8 mouse cellular contexts compared by ENCODE assay signal in the genomic region with DNA sequence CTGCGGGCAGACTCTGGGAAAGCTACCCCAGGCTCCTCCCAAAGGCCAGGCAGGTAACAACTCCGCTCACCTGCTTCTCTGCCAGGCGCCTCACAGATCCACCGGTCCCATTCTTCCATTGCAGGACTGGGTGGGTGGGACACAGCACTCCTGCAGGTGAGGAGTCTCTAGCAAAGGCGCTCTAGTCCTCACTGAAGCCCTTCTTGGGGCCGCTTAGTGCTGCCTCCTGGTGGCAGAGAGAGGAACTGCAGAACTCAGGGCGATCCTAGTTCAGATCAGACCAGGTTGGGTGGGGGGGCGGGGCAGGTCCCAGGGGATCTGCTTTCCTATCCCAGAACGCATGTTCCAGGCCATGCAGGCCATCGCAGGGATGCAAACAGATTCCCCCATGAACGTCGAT. TPM values are rescaled to one million over a fixed set of nuclear protein-coding genes. Genes with fewer than 3 reads are reported as not detected.
A peak's percentile ranks its signal among the peaks of the same experiment; 100 is the strongest.
DNase-seq lines count a peak whose midpoint lies in the region; ATAC-seq and TF ChIP-seq lines count a peak whose summit lies in the region.

No protein-coding gene starts in this region.

- H3K9ac ChIP-seq in intestine, embryonic 16.5 days (ENCODE audit: low read depth, low read length): no peak overlapping the region
- H3K9ac ChIP-seq in liver, embryonic 11.5 days (ENCODE audit: low read depth, low read length): no peak overlapping the region
- H3K9ac ChIP-seq in neural tube, embryonic 13.5 days: no peak overlapping the region

- 14% methylated on average over 12 of the region's 12 CpGs for WGBS in intestine, embryonic 16.5 days
- WGBS in liver, embryonic 11.5 days: 6% methylated on average over 12 of the region's 12 CpGs
- WGBS in neural tube, embryonic 13.5 days: 12% methylated on average over 12 of the region's 12 CpGs
- WGBS in thymus, adult 2 months: 30% methylated on average over 12 of the region's 12 CpGs

- H3K4me3 ChIP-seq in intestine, embryonic 16.5 days (ENCODE audit: low read length): no peak overlapping the region
- no peak overlapping the region for H3K4me3 ChIP-seq in liver, embryonic 11.5 days (ENCODE audit: low read depth, low read length)
- no peak overlapping the region for H3K4me3 ChIP-seq in neural tube, embryonic 13.5 days
- no peak overlapping the region for H3K4me3 ChIP-seq in thymus, adult 2 months (ENCODE audit: control insufficient read depth, insufficient read depth, low read length)

- no peak for TF ChIP-seq POLR2A in thymus, adult 2 months (IDR thresholded peaks at IDR 0.05; ENCODE audit: control insufficient read depth, extremely low read depth, insufficient read depth, low read length, poor library complexity)

- peak; percentile 41 for DNase-seq in ovary, postnatal 10 days (ENCODE audit: low spot score)
- DNase-seq in ovary, adult 18-20 months (ENCODE audit: low spot score): no peak
- peak; percentile 66 for DNase-seq in cerebellum, adult 11-12 months
- peak; percentile 31 to 45 for DNase-seq in frontal cortex, postnatal 36 days (ENCODE audit: low spot score in 2 of 2)
- peak; percentile 71 for DNase-seq in liver, embryonic 11.5 days (ENCODE audit: low spot score)
- peak; percentile 67 for DNase-seq in thymus, adult 2 months

- no peaks in the 10 kb centered on the region for H3K9me3 ChIP-seq in intestine, embryonic 16.5 days (ENCODE audit: control insufficient read depth, low read length)
- H3K9me3 ChIP-seq in liver, embryonic 11.5 days (ENCODE audit: control insufficient read depth, low read length): no peaks in the 10 kb centered on the region
- H3K9me3 ChIP-seq in neural tube, embryonic 13.5 days: no peaks in the 10 kb centered on the region

- no peaks in the 10 kb centered on the region for H3K36me3 ChIP-seq in intestine, embryonic 16.5 days (ENCODE audit: control insufficient read depth, insufficient read depth, low read length)
- no peaks in the 10 kb centered on the region for H3K36me3 ChIP-seq in liver, embryonic 11.5 days (ENCODE audit: control insufficient read depth, insufficient read depth, low read length)
- no peaks in the 10 kb centered on the region for H3K36me3 ChIP-seq in neural tube, embryonic 13.5 days
- H3K36me3 ChIP-seq in thymus, adult 2 months (ENCODE audit: control insufficient read depth, insufficient read depth, low read length): no peaks in the 10 kb centered on the region

- no peak overlapping the region for H3K27ac ChIP-seq in intestine, embryonic 16.5 days (ENCODE audit: low read length)
- no peak overlapping the region for H3K27ac ChIP-seq in liver, embryonic 11.5 days (ENCODE audit: low read depth, low read length)
- no peak overlapping the region for H3K27ac ChIP-seq in neural tube, embryonic 13.5 days (replicated peaks)
- H3K27ac ChIP-seq in thymus, adult 2 months (ENCODE audit: control insufficient read depth, insufficient read depth, low read length): no peak overlapping the region

- TF ChIP-seq CTCF in thymus, adult 2 months (IDR thresholded peaks at IDR 0.05; ENCODE audit: borderline replicate concordance, control insufficient read depth, extremely low read depth, insufficient read depth, low read length, poor library complexity): peak; percentile 75

- no peaks in the 10 kb centered on the region for H3K27me3 ChIP-seq in intestine, embryonic 16.5 days (replicated peaks; ENCODE audit: control insufficient read depth, insufficient read depth, low read length)
- H3K27me3 ChIP-seq in liver, embryonic 11.5 days (replicated peaks; ENCODE audit: control insufficient read depth, insufficient read depth, low read length): no peaks in the 10 kb centered on the region
- no peaks in the 10 kb centered on the region for H3K27me3 ChIP-seq in neural tube, embryonic 13.5 days
- H3K27me3 ChIP-seq in thymus, adult 2 months (ENCODE audit: control insufficient read depth, insufficient read depth, low read length): no peaks in the 10 kb centered on the region

- ATAC-seq in intestine, embryonic 16.5 days: peak; percentile 59
- 0 out of 2 replicates have a peak, but pooled peaks have one; percentile 23 for ATAC-seq in liver, embryonic 11.5 days (replicated peaks; ENCODE audit: low FRiP score)
- ATAC-seq in neural tube, embryonic 13.5 days (ENCODE audit: low read depth): peak; percentile 47; the same call in 1 of the 2 replicates

- H3K4me2 ChIP-seq in intestine, embryonic 16.5 days (ENCODE audit: low read depth, low read length): no peak overlapping the region
- no peak overlapping the region for H3K4me2 ChIP-seq in liver, embryonic 11.5 days
- H3K4me2 ChIP-seq in neural tube, embryonic 13.5 days: no peak overlapping the region

- H3K4me1 ChIP-seq in intestine, embryonic 16.5 days (ENCODE audit: control insufficient read depth, insufficient read depth, low read length): peaks cover 14% of the 10 kb centered on the region
- no peaks in the 10 kb centered on the region; the same call in 1 of the 2 replicates for H3K4me1 ChIP-seq in liver, embryonic 11.5 days (replicated peaks; ENCODE audit: control insufficient read depth, insufficient read depth, low read length)
- H3K4me1 ChIP-seq in neural tube, embryonic 13.5 days (replicated peaks): peaks cover 5% of the 10 kb centered on the region; the same call in 1 of the 2 replicates
- peaks cover 4% of the 10 kb centered on the region; the same call in 1 of the 2 replicates for H3K4me1 ChIP-seq in thymus, adult 2 months (replicated peaks; ENCODE audit: control insufficient read depth, insufficient read depth, low read length)

RNA-seq across cellular contexts. Expression of gene Bpi, which starts 0.9 kb away (rescaled TPM):
- polyA plus RNA-seq in intestine, embryonic 16.5 days (2015; fragmentation: Nextera tagmentation; extraction: Ambion mirVana): not detected in 2 replicates
- polyA plus RNA-seq in liver, embryonic 11.5 days (2014; fragmentation: Nextera tagmentation; extraction: Ambion mirVana): not detected in 2 replicates
- polyA plus RNA-seq in neural tube, embryonic 13.5 days (2015; fragmentation: Nextera tagmentation; extraction: Ambion mirVana): not detected in 2 replicates
- polyA plus RNA-seq in thymus, adult 2 months (2012; rRNA removed): 0.06 and 0.32 TPM in 2 replicates

RNA-seq across cellular contexts. Expression of gene D630003M21Rik, which starts 29.8 kb away (rescaled TPM):
- 2.8 and 2.9 TPM in 2 replicates for polyA plus RNA-seq in intestine, embryonic 16.5 days (2015; fragmentation: Nextera tagmentation; extraction: Ambion mirVana)
- polyA plus RNA-seq in liver, embryonic 11.5 days (2014; fragmentation: Nextera tagmentation; extraction: Ambion mirVana): 0.53 and 0.81 TPM in 2 replicates
- polyA plus RNA-seq in neural tube, embryonic 13.5 days (2015; fragmentation: Nextera tagmentation; extraction: Ambion mirVana): 2.6 and 3.0 TPM in 2 replicates
- 2.2 and 3.1 TPM in 2 replicates for polyA plus RNA-seq in thymus, adult 2 months (2012; rRNA removed)

RNA-seq across cellular contexts. Expression of gene Lbp, which starts 47.5 kb away (rescaled TPM):
- polyA plus RNA-seq in intestine, embryonic 16.5 days (2015; fragmentation: Nextera tagmentation; extraction: Ambion mirVana): 3.8 and 4.6 TPM in 2 replicates
- polyA plus RNA-seq in liver, embryonic 11.5 days (2014; fragmentation: Nextera tagmentation; extraction: Ambion mirVana): 12.9 and 13.7 TPM in 2 replicates
- polyA plus RNA-seq in neural tube, embryonic 13.5 days (2015; fragmentation: Nextera tagmentation; extraction: Ambion mirVana): 5.2 and 5.3 TPM in 2 replicates
- 6.2 and 12.1 TPM in 2 replicates for polyA plus RNA-seq in thymus, adult 2 months (2012; rRNA removed)
